Mouse (Mus musculus): ENCODE data around the gene Pdk2.

Gene Pdk2

GRCm38 (mm10) chr11:95004136-95004936 lies 36.8 kb downstream of the Pdk2 start:
- in situ Hi-C loops (cut with MseI, MboI) = no loop called here

- in situ Hi-C loops (cut with MseI, MboI) = no loop called here
Measured at GRCm38 (mm10) chr11:95002705-95003104, 38.4 kb downstream of the Pdk2 start.

GRCm38 (mm10) chr11:95001584-95002347 lies 39.4 kb downstream of the Pdk2 start:
- in situ Hi-C loops (cut with MseI, MboI) = no loop called here

GRCm38 (mm10) chr11:95001058-95001457 lies 40.1 kb downstream of the Pdk2 start:
- in situ Hi-C loops (cut with MseI, MboI) = no loop called here

GRCm38 (mm10) chr11:95000548-95000947 lies 40.6 kb downstream of the Pdk2 start:
- in situ Hi-C loops (cut with MseI, MboI) = no loop called here

GRCm38 (mm10) chr11:95000128-95000527 lies 41.0 kb downstream of the Pdk2 start:
- in situ Hi-C loops (cut with MseI, MboI) = no loop called here

GRCm38 (mm10) chr11:94998041-94998531 lies 43.1 kb downstream of the Pdk2 start:
- in situ Hi-C loops (cut with MseI, MboI) = no loop called here

- in situ Hi-C loops (cut with MseI, MboI) = no loop called here
Measured at GRCm38 (mm10) chr11:94997596-94997995, 43.6 kb downstream of the Pdk2 start.

- in situ Hi-C loops (cut with MseI, MboI) = no loop called here
Measured at GRCm38 (mm10) chr11:94996984-94997383, 44.2 kb downstream of the Pdk2 start.

- in situ Hi-C loops (cut with MseI, MboI) = no loop called here
Measured at GRCm38 (mm10) chr11:94996101-94996500, 45.1 kb downstream of the Pdk2 start.

- in situ Hi-C loops (cut with MseI, MboI) = no loop called here
Measured at GRCm38 (mm10) chr11:94994947-94995772, 46.0 kb downstream of the Pdk2 start.

- in situ Hi-C loops (cut with MseI, MboI) = no loop called here
Measured at GRCm38 (mm10) chr11:94994208-94994814, 46.8 kb downstream of the Pdk2 start.

- in situ Hi-C loops (cut with MseI, MboI) = no loop called here
Measured at GRCm38 (mm10) chr11:94992754-94993606, 48.2 kb downstream of the Pdk2 start.

GRCm38 (mm10) chr11:94992480-94992753 lies 48.7 kb downstream of the Pdk2 start:
- in situ Hi-C loops (cut with MseI, MboI) = no loop called here

- in situ Hi-C loops (cut with MseI, MboI) = no loop called here
Measured at GRCm38 (mm10) chr11:94991641-94992479, 49.3 kb downstream of the Pdk2 start.

GRCm38 (mm10) chr11:94990749-94991577 lies 50.2 kb downstream of the Pdk2 start, which contains the start of gene Ppp1r9b:
TSS of gene Ppp1r9b (plus strand) at chr11:94991035.
- in situ Hi-C loops (cut with MseI, MboI) = no loop called here

GRCm38 (mm10) chr11:94990102-94990748 lies 50.9 kb downstream of the Pdk2 start:
- in situ Hi-C loops (cut with MseI, MboI) = no loop called here

GRCm38 (mm10) chr11:94989562-94990017 lies 51.6 kb downstream of the Pdk2 start:
- in situ Hi-C loops (cut with MseI, MboI) = no loop called here
